Mouse (Mus musculus): ENCODE data around the gene Edem2. TPM values are rescaled to one million over a fixed set of nuclear protein-coding genes. Genes with fewer than 3 reads are reported as not detected.
"Not testable (repeated sequence)": the region's sequence is repeated elsewhere in the genome, so short reads cannot be mapped to it uniquely, and the experiment has no call there.

Edem2 gene
- polyA plus RNA-seq, 1 experiment from 2014 or later = 28.6 TPM

- H3K27me3 ChIP-seq (ENCODE audit: control insufficient read depth, insufficient read depth, low read length) = no peaks in the 10 kb centered on the region
- peak overlapping the region; percentile 18; the same call in 1 of the 2 replicates for H3K27ac ChIP-seq (ENCODE audit: low read depth, low read length)
- no peaks in the 10 kb centered on the region for H3K9me3 ChIP-seq (replicated peaks; ENCODE audit: control insufficient read depth, low read length)
- no peak overlapping the region for H3K4me2 ChIP-seq
- H3K9ac ChIP-seq (ENCODE audit: low read depth, low read length) = no peak overlapping the region
- H3K4me1 ChIP-seq (ENCODE audit: control insufficient read depth, insufficient read depth, low read length) = 0 out of 2 replicates have a peak, but pooled peaks cover 3% of the 10 kb centered on the region
- no peaks in the 10 kb centered on the region for H3K36me3 ChIP-seq (ENCODE audit: control insufficient read depth, insufficient read depth, low read length)
- WGBS (ENCODE audit: insufficient replicate concordance) = 55% methylated on average over 12 of the region's 12 CpGs
- H3K4me3 ChIP-seq (ENCODE audit: low read depth, low read length) = no peak overlapping the region
- peak; percentile 69 for ATAC-seq (replicated peaks; ENCODE audit: insufficient number of reproducible peaks, low FRiP score, low TSS enrichment)
These were observed 13.7 kb upstream of the Edem2 start for GRCm38 (mm10) chr2:155742931-155743337.

GRCm38 (mm10) chr2:155742211-155742610, 12.9 kb upstream of the Edem2 start:
- Histone ChIP-seq H3K4me1 (ENCODE audit: control insufficient read depth, insufficient read depth, low read length) (0 out of 2 replicates have a peak, but pooled peaks cover 3% of the 10 kb centered on the region), H3K4me2 (no peak overlapping the region)

GRCm38 (mm10) chr2:155737803-155738202, 8.5 kb upstream of the Edem2 start:
- Histone ChIP-seq H3K4me2 (no peak overlapping the region), H3K27ac (ENCODE audit: low read depth, low read length) (no peak overlapping the region), H3K9me3 (replicated peaks; ENCODE audit: control insufficient read depth, low read length) (no peaks in the 10 kb centered on the region), H3K4me1 (ENCODE audit: control insufficient read depth, insufficient read depth, low read length) (0 out of 2 replicates have a peak, but pooled peaks cover 3% of the 10 kb centered on the region), H3K36me3 (ENCODE audit: control insufficient read depth, insufficient read depth, low read length) (no peaks in the 10 kb centered on the region), H3K4me3 (ENCODE audit: low read depth, low read length) (no peak overlapping the region), H3K27me3 (ENCODE audit: control insufficient read depth, insufficient read depth, low read length) (no peaks in the 10 kb centered on the region), H3K9ac (ENCODE audit: low read depth, low read length) (no peak overlapping the region)
- WGBS (ENCODE audit: insufficient replicate concordance) = 67% methylated on average over 9 of the region's 9 CpGs
- no peak for ATAC-seq (replicated peaks; ENCODE audit: insufficient number of reproducible peaks, low FRiP score, low TSS enrichment)

More at GRCm38 (mm10) chr2:155742211-155742610, 12.9 kb upstream of the Edem2 start:
- Histone ChIP-seq H3K27ac (ENCODE audit: low read depth, low read length) (peak overlapping the region; percentile 24; the same call in 1 of the 2 replicates), H3K4me3 (ENCODE audit: low read depth, low read length) (no peak overlapping the region), H3K36me3 (ENCODE audit: control insufficient read depth, insufficient read depth, low read length) (no peaks in the 10 kb centered on the region), H3K9ac (ENCODE audit: low read depth, low read length) (no peak overlapping the region), H3K27me3 (ENCODE audit: control insufficient read depth, insufficient read depth, low read length) (no peaks in the 10 kb centered on the region), H3K9me3 (replicated peaks; ENCODE audit: control insufficient read depth, low read length) (no peaks in the 10 kb centered on the region)
- ATAC-seq (replicated peaks; ENCODE audit: insufficient number of reproducible peaks, low FRiP score, low TSS enrichment) = 0 out of 2 replicates have a peak, but pooled peaks have one; percentile 43
- 38% methylated on average over 11 of the region's 11 CpGs for WGBS (ENCODE audit: insufficient replicate concordance)

DNA sequence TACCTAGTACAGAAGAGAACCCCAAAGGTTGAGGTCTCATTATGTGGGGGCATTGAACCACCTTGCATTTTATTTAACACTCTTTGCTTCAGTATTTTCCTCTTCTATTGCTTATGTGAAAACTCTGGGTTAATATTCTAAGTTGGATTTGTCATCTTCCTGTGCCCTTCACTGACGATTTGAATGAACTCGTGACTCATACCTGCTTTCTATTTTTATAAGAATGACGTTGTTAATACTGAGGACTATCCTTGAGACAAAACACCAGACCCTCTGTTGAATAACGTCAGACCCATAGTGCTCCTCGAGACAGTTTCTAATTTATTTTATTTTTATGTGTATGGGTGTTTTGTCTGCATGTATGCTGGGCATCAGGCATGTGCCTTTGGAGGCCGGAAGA, 7.7 kb upstream of the Edem2 start:
- H3K4me2 ChIP-seq = no peak overlapping the region
- no peak overlapping the region for H3K4me3 ChIP-seq (ENCODE audit: low read depth, low read length)
- no peaks in the 10 kb centered on the region for H3K9me3 ChIP-seq (replicated peaks; ENCODE audit: control insufficient read depth, low read length)
- H3K36me3 ChIP-seq (ENCODE audit: control insufficient read depth, insufficient read depth, low read length) = no peaks in the 10 kb centered on the region
- 60% methylated on average over 6 of the region's 6 CpGs for WGBS (ENCODE audit: insufficient replicate concordance)
- ATAC-seq (replicated peaks; ENCODE audit: insufficient number of reproducible peaks, low FRiP score, low TSS enrichment) = no peak
- no peak overlapping the region for H3K9ac ChIP-seq (ENCODE audit: low read depth, low read length)
- no peaks in the 10 kb centered on the region for H3K4me1 ChIP-seq (ENCODE audit: control insufficient read depth, insufficient read depth, low read length)
- no peak overlapping the region for H3K27ac ChIP-seq (ENCODE audit: low read depth, low read length)
- H3K27me3 ChIP-seq (ENCODE audit: control insufficient read depth, insufficient read depth, low read length) = no peaks in the 10 kb centered on the region

GRCm38 (mm10) chr2:155735766-155736165, 6.5 kb upstream of the Edem2 start, which contains the start of gene Gm17581:
TSS of gene Gm17581 (minus strand) at chr2:155735866.
- not testable (repeated sequence) for ATAC-seq (replicated peaks; ENCODE audit: insufficient number of reproducible peaks, low FRiP score, low TSS enrichment); H3K36me3 ChIP-seq (ENCODE audit: control insufficient read depth, insufficient read depth, low read length); H3K27ac ChIP-seq (ENCODE audit: low read depth, low read length); H3K4me2 ChIP-seq; H3K9me3 ChIP-seq (replicated peaks; ENCODE audit: control insufficient read depth, low read length); H3K9ac ChIP-seq (ENCODE audit: low read depth, low read length); H3K4me3 ChIP-seq (ENCODE audit: low read depth, low read length); H3K4me1 ChIP-seq (ENCODE audit: control insufficient read depth, insufficient read depth, low read length); H3K27me3 ChIP-seq (ENCODE audit: control insufficient read depth, insufficient read depth, low read length)
- WGBS (ENCODE audit: insufficient replicate concordance) = 79% methylated on average over 5 of the region's 5 CpGs

DNA sequence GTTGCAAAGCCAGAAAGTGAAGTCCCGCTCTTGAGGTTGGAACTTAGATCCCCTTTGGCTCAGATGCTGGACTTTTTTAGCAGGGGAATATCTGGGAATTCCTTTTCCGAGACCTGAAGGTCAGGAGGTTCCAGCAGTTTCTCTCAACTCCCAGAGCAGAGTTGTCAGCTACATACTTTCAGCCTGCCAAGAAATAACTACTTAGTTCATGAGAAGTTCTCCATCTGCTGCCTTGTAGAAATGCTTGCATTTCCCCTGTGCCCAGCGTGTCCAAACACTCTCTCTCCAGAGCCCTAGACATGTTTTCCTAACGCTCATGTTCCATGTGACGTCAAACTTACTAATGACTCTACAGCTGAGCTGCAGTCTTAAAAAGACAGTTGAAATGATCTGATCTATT, 5.8 kb upstream of the Edem2 start:
- ATAC-seq (replicated peaks; ENCODE audit: insufficient number of reproducible peaks, low FRiP score, low TSS enrichment) = no peak
- no peak overlapping the region for H3K9ac ChIP-seq (ENCODE audit: low read depth, low read length)
- no peak overlapping the region for H3K4me2 ChIP-seq
- H3K27me3 ChIP-seq (ENCODE audit: control insufficient read depth, insufficient read depth, low read length) = no peaks in the 10 kb centered on the region
- 76% methylated on average over 5 of the region's 5 CpGs for WGBS (ENCODE audit: insufficient replicate concordance)
- H3K9me3 ChIP-seq (replicated peaks; ENCODE audit: control insufficient read depth, low read length) = no peaks in the 10 kb centered on the region
- no peaks in the 10 kb centered on the region for H3K36me3 ChIP-seq (ENCODE audit: control insufficient read depth, insufficient read depth, low read length)
- no peaks in the 10 kb centered on the region for H3K4me1 ChIP-seq (ENCODE audit: control insufficient read depth, insufficient read depth, low read length)
- H3K4me3 ChIP-seq (ENCODE audit: low read depth, low read length) = no peak overlapping the region
- H3K27ac ChIP-seq (ENCODE audit: low read depth, low read length) = no peak overlapping the region

DNA sequence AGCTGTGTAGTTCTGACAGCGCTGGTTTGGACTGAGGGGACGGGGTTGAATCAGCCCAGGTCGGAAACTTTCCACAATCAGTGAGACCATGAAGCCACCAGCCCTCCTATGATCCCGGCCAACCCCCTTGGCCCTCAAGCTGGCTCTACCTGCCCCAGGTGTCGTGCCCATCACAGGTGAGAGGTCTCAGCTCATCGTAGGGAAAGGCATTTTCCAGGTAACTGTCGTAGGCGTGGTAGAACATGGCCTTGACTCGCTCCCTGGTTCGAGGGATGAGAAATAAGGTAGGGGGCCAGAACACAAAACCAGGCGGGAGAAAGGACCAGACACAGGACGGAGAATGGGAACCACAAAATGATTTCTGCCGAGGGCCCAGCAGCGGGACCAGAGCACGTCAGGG, 533 bp downstream of the Edem2 start:
- H3K9me3 ChIP-seq (replicated peaks; ENCODE audit: control insufficient read depth, low read length) = no peaks in the 10 kb centered on the region
- H3K27ac ChIP-seq (ENCODE audit: low read depth, low read length) = no peak overlapping the region
- H3K4me3 ChIP-seq (ENCODE audit: low read depth, low read length) = peak overlapping the region; percentile 66
- no peaks in the 10 kb centered on the region for H3K27me3 ChIP-seq (ENCODE audit: control insufficient read depth, insufficient read depth, low read length)
- no peaks in the 10 kb centered on the region for H3K4me1 ChIP-seq (ENCODE audit: control insufficient read depth, insufficient read depth, low read length)
- H3K36me3 ChIP-seq (ENCODE audit: control insufficient read depth, insufficient read depth, low read length) = no peaks in the 10 kb centered on the region
- peak overlapping the region; percentile 72 for H3K9ac ChIP-seq (ENCODE audit: low read depth, low read length)
- WGBS (ENCODE audit: insufficient replicate concordance) = 7% methylated on average over 15 of the region's 15 CpGs
- ATAC-seq (replicated peaks; ENCODE audit: insufficient number of reproducible peaks, low FRiP score, low TSS enrichment) = no peak
- peak overlapping the region; percentile 87 for H3K4me2 ChIP-seq

DNA sequence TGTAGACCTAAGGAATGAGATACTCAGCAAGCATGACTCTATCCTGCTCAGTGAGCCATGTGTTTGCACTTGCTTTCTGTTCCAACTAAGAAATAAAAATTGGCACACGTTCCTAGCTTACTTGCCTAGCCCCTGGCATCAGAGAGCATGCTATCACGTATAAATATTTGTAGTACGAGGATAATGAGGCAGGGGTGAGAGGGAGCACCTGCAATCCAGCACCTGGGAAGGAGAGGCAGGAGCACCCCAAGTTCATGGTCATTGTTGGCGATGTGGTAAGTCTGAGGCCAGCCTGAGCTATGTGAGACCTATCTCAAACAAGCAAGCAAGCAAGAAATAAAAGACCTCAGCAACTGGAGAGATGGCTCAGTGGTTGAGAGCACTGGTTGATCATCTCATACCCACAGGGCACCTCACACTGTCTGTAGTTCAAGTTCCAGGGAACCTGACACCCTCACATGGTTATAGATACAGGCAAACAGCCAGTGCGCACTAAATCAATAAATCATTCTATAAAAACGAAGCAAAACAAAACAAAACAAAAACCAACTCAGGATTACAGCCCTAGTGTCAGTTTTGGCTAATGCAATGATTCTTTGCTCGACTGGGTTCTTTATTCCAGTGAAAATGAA, 1.4 kb downstream of the Edem2 start:
- no peak for ATAC-seq (replicated peaks; ENCODE audit: insufficient number of reproducible peaks, low FRiP score, low TSS enrichment)
- H3K36me3 ChIP-seq (ENCODE audit: control insufficient read depth, insufficient read depth, low read length) = no peaks in the 10 kb centered on the region
- WGBS (ENCODE audit: insufficient replicate concordance) = 77% methylated on average over 7 of the region's 7 CpGs
- H3K27ac ChIP-seq (ENCODE audit: low read depth, low read length) = no peak overlapping the region
- H3K9me3 ChIP-seq (replicated peaks; ENCODE audit: control insufficient read depth, low read length) = no peaks in the 10 kb centered on the region
- H3K27me3 ChIP-seq (ENCODE audit: control insufficient read depth, insufficient read depth, low read length) = no peaks in the 10 kb centered on the region
- no peak overlapping the region for H3K4me3 ChIP-seq (ENCODE audit: low read depth, low read length)
- no peak overlapping the region for H3K9ac ChIP-seq (ENCODE audit: low read depth, low read length)
- no peak overlapping the region for H3K4me2 ChIP-seq
- H3K4me1 ChIP-seq (ENCODE audit: control insufficient read depth, insufficient read depth, low read length) = no peaks in the 10 kb centered on the region

DNA sequence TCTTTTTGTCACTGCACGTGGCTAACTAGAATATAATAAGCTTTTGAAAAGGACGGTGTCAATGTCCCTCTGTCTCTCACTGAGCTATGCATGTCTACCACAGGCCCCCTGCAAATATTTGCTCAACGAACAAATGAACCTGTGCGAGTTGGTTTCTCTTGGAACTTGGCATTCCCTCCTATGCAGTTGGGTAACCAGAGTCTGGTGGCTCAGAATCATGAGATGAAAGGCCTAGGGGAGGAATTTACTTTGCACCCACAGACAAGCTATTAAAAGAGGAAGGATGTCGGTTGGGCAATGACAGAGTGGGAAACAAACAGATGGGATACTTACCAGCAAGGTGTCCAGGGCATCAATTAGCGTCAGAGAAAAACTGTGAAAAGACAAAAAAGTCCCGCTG, 3.0 kb downstream of the Edem2 start:
- Histone ChIP-seq H3K27ac (ENCODE audit: low read depth, low read length) (no peak overlapping the region), H3K4me1 (ENCODE audit: control insufficient read depth, insufficient read depth, low read length) (no peaks in the 10 kb centered on the region), H3K4me3 (ENCODE audit: low read depth, low read length) (no peak overlapping the region), H3K4me2 (no peak overlapping the region), H3K36me3 (ENCODE audit: control insufficient read depth, insufficient read depth, low read length) (0 out of 2 replicates have a peak, but pooled peaks cover 2% of the 10 kb centered on the region), H3K9me3 (replicated peaks; ENCODE audit: control insufficient read depth, low read length) (no peaks in the 10 kb centered on the region), H3K27me3 (ENCODE audit: control insufficient read depth, insufficient read depth, low read length) (no peaks in the 10 kb centered on the region), H3K9ac (ENCODE audit: low read depth, low read length) (no peak overlapping the region)
- ATAC-seq (replicated peaks; ENCODE audit: insufficient number of reproducible peaks, low FRiP score, low TSS enrichment) = no peak
- WGBS (ENCODE audit: insufficient replicate concordance) = 78% methylated on average over 7 of the region's 7 CpGs
